Mouse (Mus musculus) ES-E14 (cell line): Measurements from ENCODE around the gene Pdzd2. TPM values are rescaled to one million over a fixed set of nuclear protein-coding genes. Genes with fewer than 3 reads are reported as not detected.

Source experiments
- DNase-seq: peaks from one replicate; pipeline ENCODE4 v3.0.0-alpha.2; 2013; ENCODE audit warnings: low read depth, low spot score
- H3K27ac ChIP-seq: 2 replicates; pipeline ENCODE4 v1.5.1; 2012; ENCODE audit warnings: low read depth, mild to moderate bottlenecking, low read length, moderate library complexity, mixed read lengths; ENCODE audit not compliant: poor library complexity, insufficient read depth, severe bottlenecking
- H3K36me3 ChIP-seq: 2 replicates; pipeline ENCODE4 v1.6.1; 2012; ENCODE audit warnings: mild to moderate bottlenecking, low read length, moderate library complexity, mixed read lengths; ENCODE audit not compliant: control insufficient read depth, poor library complexity, insufficient read depth, severe bottlenecking
- H3K4me1 ChIP-seq, 2 experiments: fragments of 150-350 bp in 1 of 2; sonication (generic) in 1 of 2; 2 replicates each; pipeline ENCODE4 v1.6.1; 2012; ENCODE audit warnings: low read length in 2 of 2, mild to moderate bottlenecking in 1 of 2, mixed read lengths in 1 of 2; ENCODE audit not compliant: control insufficient read depth in 2 of 2, insufficient read depth in 2 of 2, poor library complexity in 1 of 2
- H3K4me3 ChIP-seq, 2 experiments: fragments of 150-350 bp in 1 of 2; sonication (generic) in 1 of 2; 2 replicates each; pipeline ENCODE4 v1.5.1; 2012; ENCODE audit warnings: low read length in 2 of 2, low read depth in 1 of 2, mild to moderate bottlenecking in 1 of 2, mixed read lengths in 1 of 2; ENCODE audit not compliant: insufficient read depth in 1 of 2, poor library complexity in 1 of 2, severe bottlenecking in 1 of 2
- H3K9ac ChIP-seq: 2 replicates; pipeline ENCODE4 v1.6.1; 2012; ENCODE audit warnings: low read depth, mild to moderate bottlenecking, low read length, mixed read lengths; ENCODE audit not compliant: poor library complexity, insufficient read depth, severe bottlenecking
- H3K9me3 ChIP-seq: fragments of 150-350 bp; sonication (generic); 2 replicates; pipeline ENCODE4 v1.6.1; 2012; ENCODE audit warnings: low read depth, mild to moderate bottlenecking, low read length; ENCODE audit not compliant: control insufficient read depth, insufficient read depth
- CHD2 ChIP-seq: IDR thresholded peaks from 2 replicates; pipeline ENCODE4 v1.6.1; 2014; ENCODE audit warnings: mild to moderate bottlenecking, low read depth, low read length, inconsistent platforms
- HCFC1 ChIP-seq: IDR thresholded peaks from 2 replicates; pipeline ENCODE4 v1.6.1; 2012; ENCODE audit warnings: low read length, inconsistent platforms, borderline replicate concordance; ENCODE audit not compliant: insufficient read depth
- MAFK ChIP-seq: IDR thresholded peaks from 2 replicates; pipeline ENCODE4 v1.6.1; 2014; ENCODE audit warnings: mild to moderate bottlenecking, low read depth, low read length, inconsistent platforms; ENCODE audit not compliant: insufficient read depth
- ZC3H11A ChIP-seq: IDR thresholded peaks from 2 replicates; pipeline ENCODE4 v1.6.1; 2012; ENCODE audit warnings: low read depth, mild to moderate bottlenecking, inconsistent platforms, low read length, borderline replicate concordance
- ZNF384 ChIP-seq: IDR thresholded peaks from 2 replicates; pipeline ENCODE4 v1.6.1; 2012; ENCODE audit warnings: low read depth, low read length, inconsistent platforms
- in situ Hi-C, 2 experiments: fragments of 600-800 bp; cut with MboI; formaldehyde crosslinking; loops; one replicate each; pipeline ENCODE4 v1.15.1; 2025; ENCODE audit warnings: low sequenced_read_pairs in 2 of 2, inconsistent platforms in 1 of 2; ENCODE audit not compliant: unreplicated experiment in 2 of 2
- total RNA-seq: library from RNA; depleted of rRNA; stranded (reverse); fragments of 300-350 nt; gene quantifications from 2 replicates; pipeline ENCODE4 v1.2.3, GENCODE M21; 2012

The Pdzd2 gene
- total RNA-seq, 1 experiment, result 6.3 TPM

DNA sequence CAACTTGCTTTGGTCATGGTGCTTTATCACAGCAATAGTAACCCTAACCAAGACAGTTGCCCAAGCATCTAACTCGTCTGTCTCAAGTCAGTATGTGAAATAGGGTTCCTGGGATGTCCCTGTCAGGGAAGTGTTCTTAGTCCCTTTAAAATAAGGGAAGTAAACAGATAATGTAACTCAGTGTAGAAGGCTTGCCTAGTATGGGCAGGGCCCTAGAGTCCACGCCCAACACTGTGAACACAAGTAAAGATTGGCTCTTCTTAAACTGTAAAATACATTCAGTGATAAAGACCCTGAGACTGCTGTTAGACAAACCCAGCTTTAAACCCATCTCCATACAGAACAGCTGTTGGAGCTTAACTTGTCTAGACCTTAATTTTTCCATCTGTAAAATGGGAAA is 57.8 kb downstream of the Pdzd2 start:
- DNase-seq, result no peak
- Histone ChIP-seq H3K27ac (no peak overlapping the region), H3K9ac (no peak overlapping the region), H3K36me3 (no peaks in the 10 kb centered on the region), H3K9me3 (no peaks in the 10 kb centered on the region), H3K4me1 (no peaks in the 10 kb centered on the region), H3K4me3 (no peak overlapping the region)
- in situ Hi-C loops, result no loop called here
- TF ChIP-seq ZC3H11A (no peak), MAFK (no peak), ZNF384 (no peak), HCFC1 (no peak), CHD2 (no peak)

GRCm38 (mm10) chr15:12680750-12681149 is 59.0 kb downstream of the Pdzd2 start:
- no peak for DNase-seq
- in situ Hi-C loops, result no loop called here
- no peak overlapping the region for H3K27ac ChIP-seq
- no peaks in the 10 kb centered on the region for H3K9me3 ChIP-seq
- no peak overlapping the region for H3K9ac ChIP-seq
- TF ChIP-seq HCFC1 (no peak), ZC3H11A (no peak), MAFK (no peak)
- H3K36me3 ChIP-seq, result no peaks in the 10 kb centered on the region
- H3K4me3 ChIP-seq, result no peak overlapping the region
- no peaks in the 10 kb centered on the region; a peak in 1 of 4 replicates for H3K4me1 ChIP-seq

DNA sequence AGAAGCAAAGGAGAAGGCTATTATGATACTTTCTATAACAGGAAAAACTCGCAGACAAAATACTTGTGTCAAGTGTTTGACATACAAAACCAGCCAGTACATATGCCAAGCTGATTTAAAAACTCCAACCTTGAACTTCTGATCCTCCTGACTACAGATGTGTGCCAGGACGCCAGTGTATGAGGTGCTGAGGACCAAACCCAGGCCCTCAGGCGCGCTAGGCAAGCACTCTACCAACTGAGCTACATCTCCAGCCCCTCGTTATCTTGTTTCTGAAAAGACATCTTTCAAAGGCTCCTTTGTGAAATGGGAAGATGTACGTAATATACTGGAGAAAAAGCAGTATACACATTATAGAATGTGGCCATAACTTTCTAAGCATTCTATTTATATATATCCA is 59.7 kb downstream of the Pdzd2 start:
- Histone ChIP-seq H3K27ac (no peak overlapping the region), H3K4me1 (no peaks in the 10 kb centered on the region; a peak in 1 of 4 replicates), H3K9me3 (no peaks in the 10 kb centered on the region), H3K9ac (no peak overlapping the region), H3K4me3 (no peak overlapping the region), H3K36me3 (no peaks in the 10 kb centered on the region)
- in situ Hi-C loops, result no loop called here
- no peak for DNase-seq
- TF ChIP-seq CHD2 (no peak), HCFC1 (no peak), MAFK (no peak), ZC3H11A (no peak), ZNF384 (no peak)

DNA sequence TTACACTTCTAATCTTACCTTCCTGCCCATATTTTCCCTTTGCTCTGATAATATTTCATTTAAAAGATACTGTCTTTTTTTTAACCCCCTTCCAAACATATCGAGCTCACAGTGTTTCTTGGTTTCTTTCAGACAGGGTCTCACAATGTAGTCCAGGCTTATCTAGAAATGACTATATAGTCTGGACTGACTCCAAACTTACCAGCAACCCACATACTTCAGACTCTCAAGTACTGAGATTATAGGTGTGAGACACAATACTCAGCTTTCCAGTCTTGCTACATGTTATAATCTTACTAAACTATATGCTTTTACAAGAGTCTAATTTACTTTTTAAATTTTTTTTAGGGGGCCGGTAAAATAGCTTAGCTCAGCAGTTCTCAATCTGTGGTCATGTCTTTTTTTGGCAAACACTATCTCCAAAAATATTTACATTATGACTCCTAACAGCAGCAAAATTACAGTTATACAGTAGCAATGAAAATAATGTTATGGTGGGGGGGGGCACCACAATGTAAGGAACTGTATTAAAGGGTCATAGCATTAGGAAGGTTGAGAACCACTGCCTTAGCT is 61.1 kb downstream of the Pdzd2 start:
- Histone ChIP-seq H3K27ac (no peak overlapping the region), H3K9me3 (no peaks in the 10 kb centered on the region), H3K4me1 (no peaks in the 10 kb centered on the region; a peak in 1 of 4 replicates), H3K36me3 (no peaks in the 10 kb centered on the region), H3K9ac (no peak overlapping the region), H3K4me3 (no peak overlapping the region)
- in situ Hi-C loops, result no loop called here
- no peak for DNase-seq
- no peak for TF ChIP-seq ZC3H11A
- no peak for TF ChIP-seq HCFC1
- TF ChIP-seq CHD2, result no peak
- TF ChIP-seq MAFK, result peak; percentile 89
- no peak for TF ChIP-seq ZNF384

- Histone ChIP-seq H3K4me1 (no peaks in the 10 kb centered on the region; a peak in 1 of 4 replicates), H3K9ac (no peak overlapping the region), H3K4me3 (no peak overlapping the region), H3K9me3 (no peaks in the 10 kb centered on the region), H3K36me3 (no peaks in the 10 kb centered on the region), H3K27ac (no peak overlapping the region)
- DNase-seq, result no peak
- in situ Hi-C loops, result no loop called here
- TF ChIP-seq CHD2 (no peak), ZC3H11A (no peak), HCFC1 (no peak), ZNF384 (no peak), MAFK (no peak)
These were observed 64.4 kb downstream of the Pdzd2 start for GRCm38 (mm10) chr15:12675366-12675765.
